Mouse (Mus musculus) G1E (cell line): ENCODE results near the gene Zfp54. TPM values are rescaled to one million over a fixed set of nuclear protein-coding genes. Genes with fewer than 3 reads are reported as not detected.
"Not testable (repeated sequence)": the region's sequence is repeated elsewhere in the genome, so short reads cannot be mapped to it uniquely, and the experiment has no call there.

Source experiments
- ATAC-seq: 2 replicates; pipeline ENCODE4 v1.8.0; 2016; ENCODE audit warnings: mild to moderate bottlenecking; ENCODE audit not compliant: insufficient number of reproducible peaks, poor library complexity, low FRiP score, severe bottlenecking; ENCODE audit errors: extremely low read depth
- DNase-seq: peaks from one replicate; pipeline ENCODE4 v3.0.0; 2012; ENCODE audit warnings: low spot score
- H3K27me3 ChIP-seq: 2 replicates; pipeline ENCODE4 v1.6.1; 2012; ENCODE audit warnings: mild to moderate bottlenecking, low read length, inconsistent platforms; ENCODE audit not compliant: insufficient read depth
- H3K36me3 ChIP-seq: replicated peaks from 2 replicates; pipeline ENCODE3; 2012; ENCODE audit warnings: mild to moderate bottlenecking, inconsistent platforms
- H3K4me1 ChIP-seq: 2 replicates; pipeline ENCODE4 v1.6.1; 2012; ENCODE audit warnings: low read depth, low read length, inconsistent platforms, mixed read lengths; ENCODE audit not compliant: insufficient read depth
- H3K4me3 ChIP-seq: 2 replicates; pipeline ENCODE4 v1.5.1; 2012; ENCODE audit warnings: low read depth, mild to moderate bottlenecking, inconsistent platforms, low read length, moderate library complexity, mixed read lengths
- H3K9me3 ChIP-seq: replicated peaks from 2 replicates; pipeline ENCODE4 v1.6.1; 2012; ENCODE audit warnings: inconsistent platforms
- CTCF ChIP-seq: IDR thresholded peaks from 2 replicates; pipeline ENCODE4 v1.5.1; 2012; ENCODE audit warnings: low read depth, low read length, inconsistent platforms, mixed read lengths
- GATA1 ChIP-seq: IDR thresholded peaks from 2 replicates; pipeline ENCODE4 v1.6.1; 2012; ENCODE audit warnings: borderline replicate concordance, low read length, inconsistent platforms, mixed read lengths
- GATA2 ChIP-seq: IDR thresholded peaks from 2 replicates; pipeline ENCODE4 v1.6.1; 2012; ENCODE audit warnings: low read depth, low read length, inconsistent platforms, borderline replicate concordance
- POLR2AphosphoS5 ChIP-seq: IDR thresholded peaks from 2 replicates; pipeline ENCODE4 v1.6.1; 2012; ENCODE audit warnings: low read depth, low read length, inconsistent platforms; ENCODE audit not compliant: insufficient replicate concordance
- TAL1 ChIP-seq: conservative IDR thresholded peaks from 2 replicates; pipeline ENCODE4 v1.6.1; 2012; ENCODE audit warnings: low read depth, low read length, inconsistent platforms, mixed read lengths
- polyA plus RNA-seq: library from polyadenylated mRNA; stranded (reverse); fragments of >175 nt; gene quantifications from 2 replicates; pipeline ENCODE4 v1.2.3, GENCODE M21; 2012
- total RNA-seq, 2 experiments: library from RNA; stranded (forward) in 1 of 2; stranded (reverse) in 1 of 2; fragments of 200-1000 nt in 1 of 2; fragments of >200 nt in 1 of 2; fragmentation: Nextera tagmentation in 1 of 2; gene quantifications; 2 replicates each; pipeline ENCODE4 v1.2.3; 2014 to 2017

The Zfp54 gene
- 8.4 and 15.4 TPM in 2 replicates for total RNA-seq (2014; fragmentation: Nextera tagmentation)
- total RNA-seq (2017) = 10.7 and 12.6 TPM in 2 replicates
- 0.27 and 0.28 TPM in 2 replicates for polyA plus RNA-seq

DNA sequence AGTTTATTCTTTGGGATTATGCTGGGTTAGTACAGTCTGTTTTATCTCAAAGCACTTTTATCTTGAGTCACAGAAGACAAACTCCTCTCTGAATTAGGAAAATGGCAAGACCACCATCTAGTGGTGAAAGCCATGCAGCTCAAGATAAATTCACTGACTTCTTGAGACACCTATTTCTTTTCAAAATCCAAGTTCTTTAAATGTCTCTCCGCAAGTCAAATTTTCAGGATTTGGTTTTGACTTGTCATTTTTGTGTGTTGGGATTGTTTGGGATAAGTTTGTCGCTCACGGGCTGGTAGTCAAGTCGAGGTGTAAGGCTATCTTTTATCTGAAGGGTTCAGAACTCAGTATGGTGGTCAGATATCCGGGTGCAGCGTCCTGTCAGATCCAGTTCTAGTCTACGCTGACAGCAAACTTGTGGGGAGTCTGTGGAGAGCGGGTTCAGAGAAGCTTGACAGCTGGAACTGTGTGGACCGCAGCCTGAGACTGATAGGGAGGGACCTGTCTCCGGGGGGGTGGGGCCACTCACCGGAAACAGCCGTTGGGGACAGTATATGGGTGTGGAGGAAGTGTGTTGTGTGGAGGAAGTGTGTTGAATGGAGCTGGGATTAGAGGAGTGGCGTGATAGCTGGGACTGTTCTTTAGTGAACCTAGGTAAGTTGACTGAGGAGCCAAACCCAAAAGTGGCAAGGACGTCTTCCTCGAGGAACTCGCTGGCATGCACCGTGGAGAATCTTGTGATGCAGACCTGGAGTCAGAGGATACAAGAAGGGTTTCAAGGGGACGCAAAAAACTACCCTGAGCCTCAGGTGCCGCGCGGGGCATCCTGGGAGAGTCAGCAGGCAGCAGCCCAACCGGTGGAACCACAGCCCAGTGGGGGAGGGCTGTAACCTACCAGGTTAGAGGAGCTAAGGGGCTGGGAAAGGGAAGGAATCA is at the start of gene Zfp54:
Zfp54 (plus strand) TSS at position 564 of the 936 bp plus-strand sequence.
- Histone ChIP-seq H3K4me1 (peaks cover 16% of the 10 kb centered on the region), H3K36me3 (no peaks in the 10 kb centered on the region), H3K4me3 (peak within 1 kb of the TSS; percentile 74), H3K9me3 (no peaks in the 10 kb centered on the region), H3K27me3 (peaks cover 3% of the 10 kb centered on the region)
- DNase-seq = peak; percentile 83
- peak; percentile 97 for ATAC-seq
- TF ChIP-seq CTCF (peak; percentile 67), GATA1 (no peak), GATA2 (no peak), POLR2AphosphoS5 (peak; percentile 45; the same call in 1 of the 2 replicates), TAL1 (no peak)

DNA sequence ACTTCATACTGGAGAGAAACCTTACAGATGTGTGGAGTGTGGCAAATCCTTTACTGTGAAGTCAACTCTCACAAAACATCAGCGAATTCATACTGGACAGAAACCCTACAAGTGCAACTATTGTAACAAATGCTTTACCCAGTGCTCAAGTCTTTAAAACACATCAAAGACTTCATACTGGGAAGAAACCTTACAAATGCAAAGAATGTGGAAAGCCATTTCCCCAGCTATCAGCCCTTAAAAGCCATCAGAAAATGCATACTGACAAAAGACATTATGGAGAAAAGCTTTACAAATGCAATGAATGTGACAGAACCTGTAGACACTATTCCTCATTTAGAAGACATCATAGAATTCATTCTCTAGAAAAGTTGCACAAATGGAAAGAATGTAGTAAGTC is 47.7 kb upstream of the Zfp54 start:
- DNase-seq = no peak
- Histone ChIP-seq H3K4me1 (no peaks in the 10 kb centered on the region), H3K27me3 (0 out of 2 replicates have a peak, but pooled peaks cover 2% of the 10 kb centered on the region), H3K9me3 (no peaks in the 10 kb centered on the region), H3K36me3 (no peaks in the 10 kb centered on the region), H3K4me3 (no peak overlapping the region)
- no peak for ATAC-seq
- TF ChIP-seq TAL1 = no peak
- no peak for TF ChIP-seq GATA2
- no peak for TF ChIP-seq POLR2AphosphoS5

DNA sequence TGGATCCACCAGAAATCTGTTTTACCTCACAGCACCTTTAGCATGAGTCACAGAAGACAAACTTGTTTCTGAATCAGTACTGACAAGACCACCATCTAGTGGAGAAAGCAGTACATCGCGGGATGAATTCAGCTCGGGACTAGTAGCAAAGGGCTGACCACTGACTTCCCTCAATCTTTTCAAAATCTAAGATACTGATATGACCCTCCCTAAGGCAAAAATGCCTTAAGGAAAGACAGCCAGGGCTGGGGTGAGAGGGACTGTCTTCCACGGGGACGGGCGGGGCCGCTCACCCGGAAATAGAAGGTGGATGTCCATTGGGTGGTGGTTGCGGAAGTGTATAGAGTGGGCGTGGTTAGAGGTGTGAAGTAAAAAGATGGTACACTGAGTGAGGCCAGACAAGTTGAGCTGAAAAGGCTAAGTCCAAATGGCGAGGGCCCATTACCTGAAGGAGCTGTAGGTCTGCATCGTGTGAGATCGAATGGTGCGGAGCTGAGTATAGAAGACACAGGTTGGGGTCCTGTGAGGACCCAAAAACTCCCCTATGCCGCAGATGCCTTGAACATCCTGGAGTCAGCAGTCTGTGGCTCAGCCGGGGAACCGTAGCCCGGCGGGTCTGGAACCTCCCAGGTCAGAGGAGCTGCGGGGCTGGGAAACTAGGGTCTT is 39.5 kb upstream of the Zfp54 start, which contains the start of gene Zfp677:
Zfp677 (plus strand) TSS at position 358 of the 666 bp plus-strand sequence.
- no peak within 1 kb of the TSS for H3K4me3 ChIP-seq
- H3K4me1 ChIP-seq = no peaks in the 10 kb centered on the region
- no peak for TF ChIP-seq GATA2
- H3K36me3 ChIP-seq = no peaks in the 10 kb centered on the region
- no peaks in the 10 kb centered on the region for H3K9me3 ChIP-seq
- no peak for ATAC-seq
- no peak for DNase-seq
- no peaks in the 10 kb centered on the region; the same call in 1 of the 2 replicates for H3K27me3 ChIP-seq

DNA sequence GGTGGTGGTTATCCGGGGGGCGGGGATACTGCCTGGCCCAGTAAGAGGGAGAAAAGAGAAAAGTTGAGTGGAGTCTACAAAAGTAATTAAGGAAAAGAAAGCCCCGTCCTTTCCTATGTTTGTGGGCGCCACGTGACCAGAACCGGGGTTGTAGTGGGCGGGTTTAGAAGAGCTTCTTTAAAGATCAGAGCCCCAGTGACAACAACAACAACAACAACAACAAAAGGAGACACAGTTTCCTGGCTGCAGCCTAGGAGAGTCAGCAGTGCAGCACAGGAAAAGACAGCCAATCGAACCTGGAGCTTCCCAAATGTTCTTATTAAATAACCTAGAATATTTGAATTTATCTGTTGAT is 39.0 kb upstream of the Zfp54 start:
- ATAC-seq = no peak
- H3K4me3 ChIP-seq = no peak overlapping the region

DNA sequence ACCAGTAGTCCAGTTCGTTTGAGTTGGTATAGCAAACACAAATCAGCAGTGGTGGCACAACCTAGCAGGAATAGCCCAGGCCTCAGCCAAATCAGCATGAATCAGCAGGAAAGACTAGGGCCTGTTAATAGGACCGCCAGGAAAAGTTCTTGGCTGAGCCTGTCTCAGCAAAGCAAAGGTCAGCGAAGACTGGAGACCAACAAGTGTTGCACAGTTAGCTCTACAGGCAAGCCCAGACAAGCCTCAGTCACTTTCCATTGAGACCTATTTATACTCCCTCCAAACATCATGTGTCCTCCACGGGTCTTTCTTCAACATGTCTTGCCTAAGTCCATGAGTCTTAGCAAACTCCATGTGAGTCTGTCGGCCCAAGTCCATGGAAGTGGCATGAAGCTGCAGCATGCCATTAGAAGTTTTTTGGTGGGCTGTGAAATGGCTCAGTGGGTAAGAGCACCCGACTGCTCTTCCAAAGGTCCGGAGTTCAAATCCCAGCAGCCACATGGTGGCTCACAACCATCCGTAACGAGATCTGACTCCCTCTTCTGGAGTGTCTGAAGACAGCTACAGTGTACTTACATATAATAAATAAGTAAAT is 15.9 kb downstream of the Zfp54 start:
- DNase-seq, ATAC-seq, H3K9me3 ChIP-seq, H3K27me3 ChIP-seq, H3K4me1 ChIP-seq, H3K36me3 ChIP-seq, H3K4me3 ChIP-seq: not testable (repeated sequence)

More for the DNA sequence above, 39.0 kb upstream of the Zfp54 start:
- DNase-seq = no peak
- Histone ChIP-seq H3K27me3 (no peaks in the 10 kb centered on the region; the same call in 1 of the 2 replicates), H3K9me3 (no peaks in the 10 kb centered on the region), H3K4me1 (no peaks in the 10 kb centered on the region), H3K36me3 (no peaks in the 10 kb centered on the region)
- no peak for TF ChIP-seq TAL1
- TF ChIP-seq POLR2AphosphoS5 = no peak
- no peak for TF ChIP-seq GATA1
- TF ChIP-seq CTCF = no peak
- TF ChIP-seq GATA2 = no peak

DNA sequence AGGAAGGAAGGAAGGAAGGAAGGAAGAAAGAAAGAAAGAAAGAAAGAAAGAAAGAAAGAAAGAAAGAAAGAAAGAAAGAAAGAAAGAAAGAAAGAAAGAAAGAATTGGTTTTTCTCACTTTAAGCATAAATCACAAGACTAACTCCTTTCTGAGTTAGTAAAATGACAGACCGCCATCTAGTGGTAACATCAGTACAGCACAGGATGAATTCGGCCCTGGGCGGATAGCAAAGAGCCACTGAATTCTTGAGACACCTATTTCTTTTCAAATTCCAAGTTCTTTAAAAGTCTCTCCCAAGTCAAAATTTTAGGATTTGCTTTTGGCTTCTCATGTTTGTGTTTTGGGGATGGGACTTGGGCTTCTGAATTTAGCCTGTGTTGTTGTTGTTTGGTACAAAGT is 26.6 kb downstream of the Zfp54 start:
- Histone ChIP-seq H3K9me3 (no peaks in the 10 kb centered on the region), H3K36me3 (peaks cover 17% of the 10 kb centered on the region), H3K27me3 (peaks cover 11% of the 10 kb centered on the region), H3K4me1 (peaks cover 12% of the 10 kb centered on the region), H3K4me3 (peak overlapping the region; percentile 82)
- ATAC-seq = no peak
- TF ChIP-seq CTCF (peak; percentile 52), TAL1 (no peak)
- DNase-seq = peak; percentile 44
